Mouse (Mus musculus): ENCODE measurements around the gene Pdzd2.

GRCm38 (mm10) chr15:12678540-12679112, 61.1 kb downstream of the Pdzd2 start:
- TF ChIP-seq GATA1 (IDR thresholded peaks at IDR 0.05; ENCODE audit: borderline replicate concordance, low read length) (no peak), FLI1 (IDR thresholded peaks at IDR 0.05; ENCODE audit: low read length) (no peak)

Data from megakaryocyte, embryonic 14.5 days (primary cell).